In genomic region chr11:120458847-120459597, GRCm38 (mm10) we compare ENCODE assay signal across 9 mouse cellular contexts. TPM values are rescaled to one million over a fixed set of nuclear protein-coding genes. Genes with fewer than 3 reads are reported as not detected.
DNase-seq lines count a peak whose midpoint lies in the region; ATAC-seq and TF ChIP-seq lines count a peak whose summit lies in the region.
"Had no signal": no experiment of that assay in that cellular context is flagged by ENCODE, and none has a peak within 500 bp of the region (broad histone marks: within the 10 kb centered on the region; RNA-seq: fewer than 3 reads in every experiment).

No protein-coding gene starts in this region.

- no peaks in the 10 kb centered on the region for H3K79me2 ChIP-seq in heart, adult 2 months (replicated peaks; ENCODE audit: control insufficient read depth, insufficient read depth, low read length)
- H3K79me2 ChIP-seq in CH12.LX (replicated peaks; ENCODE audit: control insufficient read depth, extremely low read depth, insufficient read depth, poor library complexity, severe bottlenecking) (peaks cover 23% of the 10 kb centered on the region), macrophage (ENCODE audit: inconsistent target) (peaks cover 20% of the 10 kb centered on the region; the same call in 1 of the 2 replicates)

- in situ Hi-C loops in CH12.LX (cut with MboI; ENCODE audit: low pct_ligation_motif_present, low pct_unique_long_range_greater_than_20kb, low sequenced_read_pairs), result no loop called here

- ATAC-seq in forebrain, embryonic 16.5 days, result no peak

- TF ChIP-seq EP300 in heart, adult 2 months (IDR thresholded peaks at IDR 0.05; ENCODE audit: insufficient read depth, low read depth, low read length), result no peak
- no peak for TF ChIP-seq EP300 in CH12.LX (IDR thresholded peaks at IDR 0.05; ENCODE audit: low read length)

- peak; percentile 41 for TF ChIP-seq CTCF in heart, adult 2 months (IDR thresholded peaks at IDR 0.05)
- TF ChIP-seq CTCF in CH12.LX (conservative IDR thresholded peaks at IDR 0.05 in 1 of 2, IDR thresholded peaks at IDR 0.05 in 1 of 2; ENCODE audit: low read depth in 2 of 2, low read length in 2 of 2), result peak; percentile 60 to 71

- TF ChIP-seq POLR2A in heart, adult 2 months (IDR thresholded peaks at IDR 0.05; ENCODE audit: insufficient read depth, low read depth, low read length), result no peak
- 0 out of 2 replicates have a peak, but pooled peaks have one; percentile 12 for TF ChIP-seq POLR2A in CH12.LX (IDR thresholded peaks at IDR 0.05; ENCODE audit: low read depth, low read length)

- H3K9me3 ChIP-seq in CH12.LX (replicated peaks; ENCODE audit: low read length), result no peaks in the 10 kb centered on the region
- H3K9me3 ChIP-seq in forebrain, embryonic 16.5 days (ENCODE audit: control insufficient read depth, low read length), result no peaks in the 10 kb centered on the region

- H3K4me3 ChIP-seq in heart, adult 2 months, result peak overlapping the region; percentile 85
- peak overlapping the region; percentile 82 to 100 (median 85) for H3K4me3 ChIP-seq in CH12.LX (replicated peaks in 1 of 3; ENCODE audit: low read depth in 2 of 3, low read length in 2 of 3, poor library complexity in 1 of 3)
- peak overlapping the region; percentile 97 for H3K4me3 ChIP-seq in forebrain, embryonic 16.5 days (replicated peaks; ENCODE audit: low read length)
- peak overlapping the region; percentile 77 for H3K4me3 ChIP-seq in macrophage (ENCODE audit: inconsistent target)

- TF ChIP-seq RAD21 in CH12.LX (IDR thresholded peaks at IDR 0.05; ENCODE audit: low read depth, low read length), result peak; percentile 21

- dilution Hi-C loops in CH12.LX (cut with MboI; ENCODE audit: extremely low pct_ligation_motif_present, extremely low pct_unique_long_range_greater_than_20kb, low sequenced_read_pairs), result no loop called here

- peak overlapping the region; percentile 56 for H3K4me2 ChIP-seq in CH12.LX (ENCODE audit: insufficient read depth, low read depth, poor library complexity, severe bottlenecking)
- peak overlapping the region; percentile 98 for H3K4me2 ChIP-seq in forebrain, embryonic 16.5 days (ENCODE audit: low read length)

- H3K36me3 ChIP-seq in heart, adult 2 months (ENCODE audit: control insufficient read depth, insufficient read depth, low read length), result no peaks in the 10 kb centered on the region
- H3K36me3 ChIP-seq in CH12.LX (replicated peaks in 1 of 2; ENCODE audit: control insufficient read depth in 1 of 2, insufficient read depth in 1 of 2, low read length in 1 of 2) (peaks cover 45 to 70% of the 10 kb centered on the region in 2 experiments), macrophage (ENCODE audit: inconsistent target) (peaks cover 19% of the 10 kb centered on the region; the same call in 1 of the 2 replicates)
- peaks cover 12% of the 10 kb centered on the region for H3K36me3 ChIP-seq in forebrain, embryonic 16.5 days (ENCODE audit: control insufficient read depth, insufficient read depth)

- H3K27ac ChIP-seq in heart, adult 2 months, result no peak overlapping the region; the same call in 1 of the 2 replicates
- H3K27ac ChIP-seq in CH12.LX (ENCODE audit: insufficient read depth, low read depth), result no peak overlapping the region
- H3K27ac ChIP-seq in forebrain, embryonic 16.5 days (ENCODE audit: low read length), result no peak overlapping the region
- H3K27ac ChIP-seq in macrophage, result peak overlapping the region; percentile 53; the same call in 1 of the 2 replicates

- no peaks in the 10 kb centered on the region for H3K4me1 ChIP-seq in heart, adult 2 months (ENCODE audit: control insufficient read depth, insufficient read depth, low read length)
- peaks cover 9 to 26% of the 10 kb centered on the region in 2 experiments for H3K4me1 ChIP-seq in CH12.LX (ENCODE audit: control insufficient read depth in 1 of 2, insufficient read depth in 2 of 2)
- peaks cover 22% of the 10 kb centered on the region for H3K4me1 ChIP-seq in forebrain, embryonic 16.5 days (replicated peaks; ENCODE audit: control insufficient read depth, insufficient read depth, low read length)

- no peak overlapping the region for H3K9ac ChIP-seq in heart, adult 2 months (ENCODE audit: low read depth, low read length)
- H3K9ac ChIP-seq in CH12.LX (ENCODE audit: insufficient read depth, low read depth), result peak overlapping the region; percentile 66
- peak overlapping the region; percentile 99; the same call in 1 of the 2 replicates for H3K9ac ChIP-seq in forebrain, embryonic 16.5 days (replicated peaks; ENCODE audit: low read depth, low read length)

- intact Hi-C loops in heart, adult 2 months (cut with DNase I), result no loop called here
- intact Hi-C loops in heart, postnatal 25 days (cut with DNase I), result no loop called here

- WGBS in heart, adult 2 months, result 57% methylated on average over 6 of the region's 6 CpGs
- 69% methylated on average over 6 of the region's 6 CpGs for WGBS in forebrain, embryonic 16.5 days
- 52% methylated on average over 4 of the region's 6 CpGs for WGBS in macrophage (ENCODE audit: missing documents)

- no peak for DNase-seq in heart, adult 2 months
- no peak for DNase-seq in heart, postnatal 25 days (ENCODE audit: low spot score)
- peak; percentile 52 for DNase-seq in CH12.LX (ENCODE audit: extremely low read depth)
- DNase-seq in adrenal gland, postnatal 10 days, result no peak
- no peak for DNase-seq in layer of hippocampus, postnatal 25 days (ENCODE audit: extremely low spot score in 1 of 2, low spot score in 1 of 2)
- no peak for DNase-seq in cerebellum, adult 8-10 months

- H3K27me3 ChIP-seq in heart, adult 2 months (ENCODE audit: control insufficient read depth, insufficient read depth, low read length), result no peaks in the 10 kb centered on the region
- H3K27me3 ChIP-seq in CH12.LX (replicated peaks), result no peaks in the 10 kb centered on the region
- no peaks in the 10 kb centered on the region for H3K27me3 ChIP-seq in forebrain, embryonic 16.5 days (replicated peaks; ENCODE audit: control insufficient read depth, insufficient read depth, low read length)

RNA-seq across cellular contexts. Expression of gene Ccdc137, which starts 1.1 kb away (rescaled TPM):
- total RNA-seq in heart, adult 2 months (2021), result 1 to 10 TPM; 5.8 to 6.0 TPM
- polyA plus RNA-seq in heart, adult 2 months (2012; rRNA removed), result 6.7 and 11.7 TPM in 2 replicates
- 1 to 10 TPM; 7.9 to 8.9 TPM for total RNA-seq in heart, postnatal 25 days (2021)
- total RNA-seq in CH12.LX (2012; rRNA removed) (30.1 and 43.9 TPM in 2 replicates), CH12.LX (2014; rRNA removed) (54.6 and 61.1 TPM in 2 replicates)
- polyA plus RNA-seq in CH12.LX (2012; ENCODE audit: insufficient read length, low read depth) (70.4 and 104 TPM in 2 replicates), macrophage (2018) (11.7 to 12.7 TPM (median 11.8 TPM) in 3 replicates)
- polyA plus RNA-seq in forebrain, embryonic 16.5 days (2015; fragmentation: Nextera tagmentation; extraction: Ambion mirVana), result 26.2 and 31.2 TPM in 2 replicates
- total RNA-seq in macrophage (2018; cell fraction: chromatin; rRNA removed), result 10 to 100 TPM in 24 of 26 experiments, 1 to 10 TPM in 2; 6.9 to 49.6 (median 24.7) TPM
- 1 to 10 TPM; 1.7 to 9.1 (median 6.7) TPM for total RNA-seq in macrophage (2018; cell fraction: cytosol; rRNA removed)
- 10 to 100 TPM in 20 of 26 experiments, 1 to 10 TPM in 6; 5.0 to 34.2 (median 15.0) TPM for total RNA-seq in macrophage (2018; cell fraction: nucleus; rRNA removed)
- total RNA-seq in adrenal gland, postnatal 10 days (2021), result 10 to 100 TPM; 16.1 to 18.8 TPM
- 10 to 100 TPM; 23.6 to 26.8 TPM for total RNA-seq in layer of hippocampus, postnatal 25 days (2021)

RNA-seq across cellular contexts. Expression of gene Oxld1, which starts 1.2 kb away (rescaled TPM):
- total RNA-seq in heart, adult 2 months (2021), result 10 to 100 TPM; 57.4 to 61.6 TPM
- 52.0 and 59.4 TPM in 2 replicates for polyA plus RNA-seq in heart, adult 2 months (2012; rRNA removed)
- total RNA-seq in heart, postnatal 25 days (2021), result 10 to 100 TPM; 53.7 to 56.4 TPM
- total RNA-seq in CH12.LX (2012; rRNA removed) (18.7 and 31.4 TPM in 2 replicates), CH12.LX (2014; rRNA removed) (17.6 and 20.3 TPM in 2 replicates)
- polyA plus RNA-seq in CH12.LX (2012; ENCODE audit: insufficient read length, low read depth) (10.4 and 12.2 TPM in 2 replicates), macrophage (2018) (2.6 to 10.4 TPM (median 6.3 TPM) in 3 replicates)
- polyA plus RNA-seq in forebrain, embryonic 16.5 days (2015; fragmentation: Nextera tagmentation; extraction: Ambion mirVana), result 9.7 and 9.9 TPM in 2 replicates
- 10 to 100 TPM in 1 of 26 experiments, 1 to 10 TPM in 16, under 1 TPM in 1, not detected in 8; 0.70 to 11.6 (median 3.5) TPM for total RNA-seq in macrophage (2018; cell fraction: chromatin; rRNA removed)
- 10 to 100 TPM in 1 of 26 experiments, 1 to 10 TPM in 25; 1.6 to 10.5 (median 7.5) TPM for total RNA-seq in macrophage (2018; cell fraction: cytosol; rRNA removed)
- 10 to 100 TPM in 1 of 26 experiments, 1 to 10 TPM in 18, under 1 TPM in 1, not detected in 6; 0.99 to 10.5 (median 2.7) TPM for total RNA-seq in macrophage (2018; cell fraction: nucleus; rRNA removed)
- 10 to 100 TPM; 59.0 to 82.0 TPM for total RNA-seq in adrenal gland, postnatal 10 days (2021)
- total RNA-seq in layer of hippocampus, postnatal 25 days (2021), result 10 to 100 TPM; 15.5 to 16.2 TPM

RNA-seq across cellular contexts. Expression of gene Pde6g, which starts 5.7 kb away (rescaled TPM):
- under 1 TPM; 0.52 to 0.76 TPM for total RNA-seq in heart, adult 2 months (2021)
- 0.53 and 1.3 TPM in 2 replicates for polyA plus RNA-seq in heart, adult 2 months (2012; rRNA removed)
- under 1 TPM; 0.47 to 0.84 TPM for total RNA-seq in heart, postnatal 25 days (2021)
- 0.34 TPM in 2 replicates for total RNA-seq in CH12.LX (2012; rRNA removed)
- total RNA-seq in CH12.LX (2014; rRNA removed), result 0.41 TPM in 1 of 2 replicates, not detected in the other
- 0.31 and 0.34 TPM in 2 replicates for polyA plus RNA-seq in CH12.LX (2012; ENCODE audit: insufficient read length, low read depth)
- polyA plus RNA-seq in forebrain, embryonic 16.5 days (2015; fragmentation: Nextera tagmentation; extraction: Ambion mirVana), result 0.32 TPM in 1 of 2 replicates, not detected in the other
- total RNA-seq in macrophage (2018; cell fraction: chromatin; rRNA removed), result 1 to 10 TPM in 7 of 26 experiments, under 1 TPM in 11, not detected in 8; 0.21 to 2.3 (median 0.88) TPM
- total RNA-seq in macrophage (2018; cell fraction: cytosol; rRNA removed), result under 1 TPM in 4 of 26 experiments, not detected in 22; 0.14 to 0.33 (median 0.17) TPM
- 1 to 10 TPM in 6 of 26 experiments, under 1 TPM in 7, not detected in 13; 0.25 to 2.7 (median 0.94) TPM for total RNA-seq in macrophage (2018; cell fraction: nucleus; rRNA removed)
- polyA plus RNA-seq in macrophage (2018), result 0.32 TPM in 1 of 3 replicates, not detected in the others
- total RNA-seq in adrenal gland, postnatal 10 days (2021), result under 1 TPM in 1 of 2 experiments, not detected in 1; 0.94 TPM
- under 1 TPM; 0.56 to 0.59 TPM for total RNA-seq in layer of hippocampus, postnatal 25 days (2021)
- total RNA-seq: neutrophil, adult 5-6 weeks had no signal

RNA-seq across cellular contexts. Expression of gene Arl16, which starts 8.4 kb away (rescaled TPM):
- 10 to 100 TPM in 1 of 2 experiments, 1 to 10 TPM in 1; 9.1 to 10.8 TPM for total RNA-seq in heart, adult 2 months (2021)
- polyA plus RNA-seq in heart, adult 2 months (2012; rRNA removed), result 13.6 and 17.1 TPM in 2 replicates
- total RNA-seq in heart, postnatal 25 days (2021), result 10 to 100 TPM; 10.5 to 10.6 TPM
- total RNA-seq in CH12.LX (2012; rRNA removed) (24.8 and 26.1 TPM in 2 replicates), CH12.LX (2014; rRNA removed) (34.6 and 42.6 TPM in 2 replicates)
- polyA plus RNA-seq in CH12.LX (2012; ENCODE audit: insufficient read length, low read depth) (19.8 and 22.8 TPM in 2 replicates), macrophage (2018) (11.8 to 16.5 TPM (median 14.2 TPM) in 3 replicates)
- polyA plus RNA-seq in forebrain, embryonic 16.5 days (2015; fragmentation: Nextera tagmentation; extraction: Ambion mirVana), result 45.5 and 56.4 TPM in 2 replicates
- 10 to 100 TPM in 5 of 26 experiments, 1 to 10 TPM in 19, under 1 TPM in 1, not detected in 1; 0.96 to 18.5 (median 5.7) TPM for total RNA-seq in macrophage (2018; cell fraction: chromatin; rRNA removed)
- 10 to 100 TPM in 18 of 26 experiments, 1 to 10 TPM in 8; 5.0 to 15.5 (median 11.7) TPM for total RNA-seq in macrophage (2018; cell fraction: cytosol; rRNA removed)
- total RNA-seq in macrophage (2018; cell fraction: nucleus; rRNA removed), result 10 to 100 TPM in 4 of 26 experiments, 1 to 10 TPM in 19, under 1 TPM in 3; 0.89 to 14.5 (median 5.0) TPM
- total RNA-seq in adrenal gland, postnatal 10 days (2021), result 10 to 100 TPM; 20.6 to 20.9 TPM
- 10 to 100 TPM; 50.8 to 53.8 TPM for total RNA-seq in layer of hippocampus, postnatal 25 days (2021)

RNA-seq across cellular contexts. Expression of gene Tspan10, which starts 16.6 kb away (rescaled TPM):
- 1 to 10 TPM in 1 of 2 experiments, under 1 TPM in 1; 0.42 to 1.5 TPM for total RNA-seq in heart, adult 2 months (2021)
- 0.09 and 0.41 TPM in 2 replicates for polyA plus RNA-seq in heart, adult 2 months (2012; rRNA removed)
- 1 to 10 TPM; 1.4 to 1.6 TPM for total RNA-seq in heart, postnatal 25 days (2021)
- total RNA-seq in CH12.LX (2012; rRNA removed), result 0.08 TPM in 1 of 2 replicates, not detected in the other
- 0.30 TPM in 1 of 2 replicates, not detected in the other for total RNA-seq in CH12.LX (2014; rRNA removed)
- polyA plus RNA-seq in CH12.LX (2012; ENCODE audit: insufficient read length, low read depth), result 0.25 and 0.31 TPM in 2 replicates
- polyA plus RNA-seq in forebrain, embryonic 16.5 days (2015; fragmentation: Nextera tagmentation; extraction: Ambion mirVana), result not detected in 2 replicates
- under 1 TPM in 5 of 26 experiments, not detected in 21; 0.48 to 0.79 (median 0.71) TPM for total RNA-seq in macrophage (2018; cell fraction: chromatin; rRNA removed)
- 1 to 10 TPM in 9 of 26 experiments, under 1 TPM in 17; 0.51 to 1.9 (median 0.85) TPM for total RNA-seq in macrophage (2018; cell fraction: cytosol; rRNA removed)
- total RNA-seq in macrophage (2018; cell fraction: nucleus; rRNA removed), result 1 to 10 TPM in 4 of 26 experiments, under 1 TPM in 16, not detected in 6; 0.28 to 1.4 (median 0.76) TPM
- 0.54 to 2.3 TPM (median 1.5 TPM) in 3 replicates for polyA plus RNA-seq in macrophage (2018)
- 1 to 10 TPM in 1 of 2 experiments, under 1 TPM in 1; 0.30 to 2.6 TPM for total RNA-seq in adrenal gland, postnatal 10 days (2021)
- 1 to 10 TPM in 1 of 2 experiments, under 1 TPM in 1; 0.32 to 6.8 TPM for total RNA-seq in layer of hippocampus, postnatal 25 days (2021)
- total RNA-seq: neutrophil, adult 5-6 weeks had no signal
